Mouse (Mus musculus) thymus, adult 2 months (tissue): ENCODE measurements around the gene Bag5.

Experiments used
- CTCF ChIP-seq: fragments of 200-500 bp; IDR thresholded peaks from 2 replicates; pipeline ENCODE4 v1.5.1; 2012; ENCODE audit warnings: mild to moderate bottlenecking, control low read depth, low read length, moderate library complexity, borderline replicate concordance; ENCODE audit not compliant: control insufficient read depth, poor library complexity, insufficient read depth; ENCODE audit errors: extremely low read depth
- POLR2A ChIP-seq: fragments of 200-500 bp; IDR thresholded peaks from 2 replicates; pipeline ENCODE4 v1.6.1; 2012; ENCODE audit warnings: mild to moderate bottlenecking, low read length, control low read depth, moderate library complexity; ENCODE audit not compliant: control insufficient read depth, poor library complexity, insufficient read depth; ENCODE audit errors: extremely low read depth

- no peak for TF ChIP-seq CTCF
- no peak for TF ChIP-seq POLR2A
These were observed 32.4 kb downstream of the Bag5 start for GRCm38 (mm10) chr12:111680661-111681060.
